Mouse (Mus musculus): Measurements from ENCODE around the gene Pou2f1. TPM values are rescaled to one million over a fixed set of nuclear protein-coding genes. Genes with fewer than 3 reads are reported as not detected.

The Pou2f1 gene
- total RNA-seq, 2 experiments from 2014 or later, result 6.6 to 8.6 TPM

DNA sequence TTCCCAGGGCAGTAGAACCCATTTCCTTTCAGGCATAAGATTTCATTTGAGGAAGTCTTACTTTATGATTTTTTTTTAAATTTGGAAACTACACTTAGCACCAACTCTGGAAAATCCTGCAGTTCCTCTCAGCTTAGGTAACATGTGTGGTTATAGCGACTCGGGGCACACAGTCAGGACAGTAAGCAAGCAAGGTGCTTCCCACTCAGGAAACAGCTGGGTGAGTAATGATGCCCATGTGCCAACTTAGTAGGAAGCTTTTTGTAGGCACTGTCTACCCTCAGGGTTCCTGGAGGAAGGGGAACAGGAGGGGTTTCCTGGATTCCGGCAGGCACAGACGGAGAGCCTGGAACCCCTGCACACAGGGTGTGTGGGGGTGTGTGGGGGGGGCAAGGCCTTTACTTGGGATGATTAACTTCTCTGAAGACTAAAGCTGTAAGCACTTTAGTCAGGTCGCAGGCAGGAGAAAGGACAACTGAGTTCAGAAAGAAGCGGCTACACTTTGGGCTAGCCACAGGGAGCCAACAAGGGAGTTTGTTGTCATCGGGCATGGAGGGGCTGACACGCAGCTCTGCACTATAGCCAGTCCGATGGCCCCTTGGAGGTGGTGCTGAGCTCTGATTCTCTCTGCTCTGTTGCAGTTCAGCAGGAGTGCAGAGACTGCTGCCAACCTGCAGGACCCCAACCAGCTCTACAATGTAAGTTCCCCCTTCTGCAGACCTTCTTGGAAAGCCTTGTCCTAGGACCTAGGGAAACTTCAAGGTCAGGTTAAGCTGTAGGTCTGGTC lies 146.5 kb downstream of the Pou2f1 start:
- H3K27ac ChIP-seq, result peak overlapping the region; percentile 10
- H3K4me3 ChIP-seq, result peak overlapping the region; percentile 23
- TF ChIP-seq CTCF (IDR thresholded peaks at IDR 0.05), result no peak
- no peak for DNase-seq
- intact Hi-C loops (cut with DNase I), result loop anchor here (2.0 kb wide), 1 partner anchor 111 kb away; no protein-coding TSS in a partner anchor

GRCm38 (mm10) chr1:165853729-165854420 lies 148.6 kb downstream of the Pou2f1 start:
- TF ChIP-seq CTCF (IDR thresholded peaks at IDR 0.05), result peak; percentile 95
- peak; percentile 79 for DNase-seq
- no peak overlapping the region for H3K4me3 ChIP-seq
- no peak overlapping the region for H3K27ac ChIP-seq
- intact Hi-C loops (cut with DNase I), result loop anchor here (1.0 to 2.0 kb wide), 2 partner anchors 113 to 300 kb away; no protein-coding TSS in a partner anchor

DNA sequence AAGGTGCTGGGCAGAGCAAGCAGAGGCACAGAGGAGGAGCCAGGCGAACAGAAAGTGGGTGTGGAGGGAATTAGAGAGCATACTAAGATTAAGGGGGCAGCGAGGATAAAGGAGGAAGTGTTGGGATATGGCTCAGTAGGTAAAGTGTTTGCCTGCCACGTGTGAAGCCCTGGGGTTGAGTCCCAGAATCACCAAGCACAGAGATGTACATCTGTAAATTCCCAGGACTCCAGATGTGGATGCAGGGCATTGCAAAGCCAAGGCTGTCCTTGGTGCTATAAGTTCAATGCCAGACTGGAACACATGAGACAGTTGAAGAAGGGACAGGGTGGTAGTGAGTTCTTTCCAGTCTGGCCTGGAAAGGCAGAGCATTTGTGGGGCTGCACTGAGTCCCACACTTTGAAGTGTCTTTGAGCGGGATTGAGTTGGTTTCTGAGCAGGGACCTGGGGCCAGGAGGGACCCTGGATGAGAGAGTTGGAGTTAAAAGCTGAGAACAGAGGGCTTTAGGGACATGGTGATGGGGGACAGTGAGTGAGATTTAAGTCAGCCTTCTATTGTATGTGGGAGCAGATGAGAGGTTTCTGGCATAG lies 149.3 kb downstream of the Pou2f1 start:
- TF ChIP-seq CTCF (IDR thresholded peaks at IDR 0.05), result no peak
- DNase-seq, result no peak
- no peak overlapping the region for H3K27ac ChIP-seq
- H3K4me3 ChIP-seq, result no peak overlapping the region
- intact Hi-C loops (cut with DNase I), result loop anchor here (1.0 kb wide), 1 partner anchor 301 kb away; no protein-coding TSS in a partner anchor

GRCm38 (mm10) chr1:165852131-165852530 lies 150.3 kb downstream of the Pou2f1 start:
- TF ChIP-seq CTCF (IDR thresholded peaks at IDR 0.05), result no peak
- Histone ChIP-seq H3K4me3 (no peak overlapping the region), H3K27ac (no peak overlapping the region)
- DNase-seq, result no peak
- intact Hi-C loops (cut with DNase I), result no loop called here

GRCm38 (mm10) chr1:165849458-165850445 lies 152.7 kb downstream of the Pou2f1 start:
- no peak overlapping the region for H3K4me3 ChIP-seq
- no peak for DNase-seq
- no peak for TF ChIP-seq CTCF (IDR thresholded peaks at IDR 0.05)
- H3K27ac ChIP-seq, result peak overlapping the region; percentile 85
- intact Hi-C loops (cut with DNase I), result no loop called here

- no peak for TF ChIP-seq CTCF (IDR thresholded peaks at IDR 0.05)
- no peak for DNase-seq
- peak overlapping the region; percentile 48 for H3K4me3 ChIP-seq
- intact Hi-C loops (cut with DNase I), result no loop called here
- peak overlapping the region; percentile 85 for H3K27ac ChIP-seq
Measured at GRCm38 (mm10) chr1:165848881-165849280, 153.6 kb downstream of the Pou2f1 start.

DNA sequence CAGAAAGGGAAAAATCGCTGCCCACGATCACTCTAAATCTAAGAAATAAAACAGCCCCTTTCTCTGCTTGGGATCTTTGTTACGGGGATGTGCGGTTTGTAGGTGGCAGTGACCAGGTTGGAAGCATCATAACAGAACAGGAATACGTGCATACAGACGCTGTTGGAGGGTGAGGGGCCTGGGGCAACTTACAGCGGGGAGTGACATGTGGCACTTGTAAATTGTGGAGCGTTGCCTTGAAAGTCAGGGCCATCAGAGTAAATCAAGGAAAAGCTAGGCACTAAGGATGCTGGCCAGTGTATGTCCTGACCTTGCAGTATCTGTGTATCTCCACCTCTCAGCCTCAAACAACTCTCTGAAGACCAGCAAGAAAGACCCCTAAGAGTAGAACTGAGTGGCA lies 154.1 kb downstream of the Pou2f1 start:
- TF ChIP-seq CTCF (IDR thresholded peaks at IDR 0.05), result no peak
- intact Hi-C loops (cut with DNase I), result no loop called here
- H3K4me3 ChIP-seq, result peak overlapping the region; percentile 48
- H3K27ac ChIP-seq, result peak overlapping the region; percentile 85
- DNase-seq, result no peak

- DNase-seq, result peak; percentile 39
- H3K27ac ChIP-seq, result peak overlapping the region; percentile 85
- peak overlapping the region; percentile 73 for H3K4me3 ChIP-seq
- TF ChIP-seq CTCF (IDR thresholded peaks at IDR 0.05), result no peak
- intact Hi-C loops (cut with DNase I), result no loop called here
Measured at GRCm38 (mm10) chr1:165845366-165845765, 157.1 kb downstream of the Pou2f1 start.

GRCm38 (mm10) chr1:165844956-165845355 lies 157.5 kb downstream of the Pou2f1 start:
- TF ChIP-seq CTCF (IDR thresholded peaks at IDR 0.05), result no peak
- peak overlapping the region; percentile 85 for H3K27ac ChIP-seq
- H3K4me3 ChIP-seq, result peak overlapping the region; percentile 73
- intact Hi-C loops (cut with DNase I), result no loop called here
- DNase-seq, result peak; percentile 50

DNA sequence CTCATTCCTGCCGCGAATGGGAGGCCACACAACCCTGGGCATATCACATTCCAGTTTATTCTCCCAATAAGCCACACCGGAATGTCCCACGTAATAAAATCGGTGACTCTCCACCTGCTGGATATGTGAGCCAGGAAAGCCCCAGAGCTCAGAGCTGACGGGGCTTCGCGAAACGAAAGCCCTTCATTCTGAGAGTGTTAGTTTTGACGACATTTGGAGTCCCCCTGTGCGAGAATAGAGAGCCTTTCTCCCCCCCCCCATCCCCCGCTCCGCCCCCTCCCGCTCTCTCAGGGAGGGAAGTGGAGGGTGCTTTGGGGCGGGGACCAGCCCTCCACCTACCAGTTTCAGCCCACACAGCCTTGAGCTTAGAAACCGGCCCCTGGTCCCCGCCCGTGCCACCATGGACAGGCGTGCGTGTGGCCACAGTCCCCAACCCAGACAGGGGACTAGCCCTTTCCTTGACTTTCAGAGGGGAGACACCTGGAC lies 158.0 kb downstream of the Pou2f1 start:
- peak; percentile 48 for DNase-seq
- Histone ChIP-seq H3K27ac (peak overlapping the region; percentile 85), H3K4me3 (peak overlapping the region; percentile 73)
- TF ChIP-seq CTCF (IDR thresholded peaks at IDR 0.05), result no peak
- intact Hi-C loops (cut with DNase I), result no loop called here

GRCm38 (mm10) chr1:165843586-165843985 lies 158.9 kb downstream of the Pou2f1 start:
- Histone ChIP-seq H3K4me3 (no peak overlapping the region), H3K27ac (no peak overlapping the region)
- DNase-seq, result no peak
- intact Hi-C loops (cut with DNase I), result no loop called here
- no peak for TF ChIP-seq CTCF (IDR thresholded peaks at IDR 0.05)

DNA sequence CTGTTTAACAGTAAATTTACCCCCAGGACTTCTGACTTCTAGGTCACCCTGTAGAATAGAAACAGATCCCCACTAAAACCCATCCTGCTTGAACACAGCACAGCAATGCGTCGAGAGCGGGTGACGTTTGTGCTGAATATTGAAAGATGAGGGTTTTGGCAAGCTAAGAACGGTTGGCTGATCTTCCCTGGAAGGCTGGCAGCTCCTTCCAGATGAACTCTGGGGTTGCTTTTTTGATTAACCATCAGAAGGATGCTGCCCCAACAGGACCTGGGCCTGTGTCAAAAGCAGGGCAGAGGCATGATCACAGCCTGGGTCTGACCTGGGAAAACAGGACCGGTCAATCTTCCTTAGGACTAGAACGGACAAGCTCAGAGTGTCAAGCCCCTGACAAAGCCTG lies 160.3 kb downstream of the Pou2f1 start:
- H3K4me3 ChIP-seq, result no peak overlapping the region
- TF ChIP-seq CTCF (IDR thresholded peaks at IDR 0.05), result no peak
- DNase-seq, result no peak
- H3K27ac ChIP-seq, result peak overlapping the region; percentile 40
- intact Hi-C loops (cut with DNase I), result no loop called here
